In genomic region chr9:32016286-32016685, GRCm38 (mm10) we compare ENCODE assay signal across 11 mouse cellular contexts.
DNase-seq lines count a peak whose midpoint lies in the region; ATAC-seq lines count a peak whose summit lies in the region.
"Had no signal": no experiment of that assay in that cellular context is flagged by ENCODE, and none has a peak within 500 bp of the region (broad histone marks: within the 10 kb centered on the region; RNA-seq: fewer than 3 reads in every experiment).

No protein-coding gene starts in this region.

- WGBS in forebrain, embryonic 13.5 days = 35% methylated on average over 4 of the region's 4 CpGs
- 50% methylated on average over 4 of the region's 4 CpGs for WGBS in forebrain, embryonic 11.5 days

- no peak for DNase-seq in forebrain, embryonic 11.5 days (ENCODE audit: low spot score)
- peak; percentile 32 to 35 for DNase-seq in right cerebral cortex, adult 2 months (ENCODE audit: low spot score in 2 of 2)
- DNase-seq in right cerebral cortex, postnatal 4 days = no peak
- peak; percentile 46 to 50 for DNase-seq in left cerebral cortex, adult 9 months (ENCODE audit: low spot score in 2 of 2)
- DNase-seq in telencephalon, adult 2 months (ENCODE audit: low read depth, low spot score) = peak; percentile 55
- no peak for DNase-seq in thymus, adult 18-20 months
- DNase-seq in gastrocnemius, adult 18-20 months (ENCODE audit: low spot score) = no peak
- DNase-seq: thymus, adult 2 months had no signal

- H3K27ac ChIP-seq in forebrain, embryonic 13.5 days = no peak overlapping the region
- H3K27ac ChIP-seq in forebrain, embryonic 11.5 days (ENCODE audit: low read depth, low read length) = no peak overlapping the region
- H3K27ac ChIP-seq: liver, embryonic 15.5 days; midbrain, embryonic 12.5 days had no signal

- no peaks in the 10 kb centered on the region for H3K27me3 ChIP-seq in forebrain, embryonic 13.5 days
- no peaks in the 10 kb centered on the region for H3K27me3 ChIP-seq in forebrain, embryonic 11.5 days (ENCODE audit: control insufficient read depth, insufficient read depth, low read length)
- H3K27me3 ChIP-seq: liver, embryonic 15.5 days; midbrain, embryonic 12.5 days had no signal

- H3K4me3 ChIP-seq in forebrain, embryonic 13.5 days = no peak overlapping the region
- H3K4me3 ChIP-seq in forebrain, embryonic 11.5 days (ENCODE audit: low read depth, low read length) = no peak overlapping the region
- H3K4me3 ChIP-seq: liver, embryonic 15.5 days; midbrain, embryonic 12.5 days had no signal

- no peak overlapping the region for H3K9ac ChIP-seq in forebrain, embryonic 13.5 days
- no peak overlapping the region for H3K9ac ChIP-seq in forebrain, embryonic 11.5 days (ENCODE audit: low read length)
- H3K9ac ChIP-seq: liver, embryonic 15.5 days; midbrain, embryonic 12.5 days had no signal

- peaks cover 12% of the 10 kb centered on the region for H3K4me1 ChIP-seq in forebrain, embryonic 13.5 days
- no peaks in the 10 kb centered on the region; the same call in 1 of the 2 replicates for H3K4me1 ChIP-seq in forebrain, embryonic 11.5 days (replicated peaks; ENCODE audit: control insufficient read depth, insufficient read depth, low read length)

- H3K4me2 ChIP-seq in forebrain, embryonic 13.5 days = no peak overlapping the region
- H3K4me2 ChIP-seq in forebrain, embryonic 11.5 days (ENCODE audit: low read depth, low read length, severe bottlenecking) = no peak overlapping the region
- H3K4me2 ChIP-seq: liver, embryonic 15.5 days; midbrain, embryonic 12.5 days had no signal

- peak; percentile 50; the same call in 1 of the 2 replicates for ATAC-seq in forebrain, embryonic 13.5 days
- ATAC-seq in forebrain, embryonic 11.5 days (replicated peaks; ENCODE audit: low FRiP score) = no peak

- no peaks in the 10 kb centered on the region for H3K36me3 ChIP-seq in forebrain, embryonic 13.5 days (ENCODE audit: poor library complexity, severe bottlenecking)
- no peaks in the 10 kb centered on the region for H3K36me3 ChIP-seq in forebrain, embryonic 11.5 days (ENCODE audit: control insufficient read depth, insufficient read depth, low read length)
- H3K36me3 ChIP-seq: liver, embryonic 15.5 days; midbrain, embryonic 12.5 days had no signal

- H3K9me3 ChIP-seq in forebrain, embryonic 13.5 days (replicated peaks) = no peaks in the 10 kb centered on the region
- no peaks in the 10 kb centered on the region for H3K9me3 ChIP-seq in forebrain, embryonic 11.5 days (ENCODE audit: control insufficient read depth, low read length)
- H3K9me3 ChIP-seq: liver, embryonic 15.5 days; midbrain, embryonic 12.5 days had no signal

Comparison
In these comparisons a context has a peak if more than half of its experiments do, and no peak if none do; other contexts are left out.
1. DNase-seq: peak in right cerebral cortex, adult 2 months (2 of 2), left cerebral cortex, adult 9 months (2 of 2) and telencephalon, adult 2 months (single experiment); none in forebrain, embryonic 11.5 days (single experiment), right cerebral cortex, postnatal 4 days (single experiment), thymus, adult 18-20 months (0 of 2) and gastrocnemius, adult 18-20 months (single experiment).